Mouse (Mus musculus): ENCODE data around the gene Cops4.

GRCm38 (mm10) chr5:100488231-100488630, 29.9 kb upstream of the Cops4 start:
- no peak for TF ChIP-seq POLR2A (IDR thresholded peaks at IDR 0.05; ENCODE audit: control insufficient read depth, low read depth, low read length)
- no peak for TF ChIP-seq CTCF (IDR thresholded peaks at IDR 0.05; ENCODE audit: control insufficient read depth, insufficient read depth, insufficient replicate concordance, low read depth, low read length)
